Mouse (Mus musculus): Measurements from ENCODE around the gene Tada3.

Tada3 gene

DNA sequence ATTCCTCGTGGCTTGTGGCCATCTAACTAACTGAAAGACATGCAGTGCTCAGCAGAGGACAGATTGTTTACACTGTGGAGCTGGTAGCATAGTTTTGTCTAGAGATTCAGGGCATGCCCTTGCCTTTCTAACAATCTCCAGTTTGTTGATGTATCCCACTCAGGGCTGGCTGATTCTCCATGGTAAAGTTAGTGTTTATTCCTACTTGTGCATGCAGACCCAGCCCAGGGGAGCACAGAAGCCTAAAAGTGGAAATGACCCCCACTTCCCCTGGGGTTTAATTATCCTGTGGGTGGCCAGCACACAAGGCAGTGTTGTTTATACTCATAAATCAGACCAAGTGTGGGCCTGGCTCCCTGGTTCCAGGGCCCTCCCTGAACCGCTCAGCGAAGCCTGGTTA is 8.3 kb upstream of the Tada3 start:
- DNase-seq (ENCODE audit: low read depth, low spot score): no peak

DNA sequence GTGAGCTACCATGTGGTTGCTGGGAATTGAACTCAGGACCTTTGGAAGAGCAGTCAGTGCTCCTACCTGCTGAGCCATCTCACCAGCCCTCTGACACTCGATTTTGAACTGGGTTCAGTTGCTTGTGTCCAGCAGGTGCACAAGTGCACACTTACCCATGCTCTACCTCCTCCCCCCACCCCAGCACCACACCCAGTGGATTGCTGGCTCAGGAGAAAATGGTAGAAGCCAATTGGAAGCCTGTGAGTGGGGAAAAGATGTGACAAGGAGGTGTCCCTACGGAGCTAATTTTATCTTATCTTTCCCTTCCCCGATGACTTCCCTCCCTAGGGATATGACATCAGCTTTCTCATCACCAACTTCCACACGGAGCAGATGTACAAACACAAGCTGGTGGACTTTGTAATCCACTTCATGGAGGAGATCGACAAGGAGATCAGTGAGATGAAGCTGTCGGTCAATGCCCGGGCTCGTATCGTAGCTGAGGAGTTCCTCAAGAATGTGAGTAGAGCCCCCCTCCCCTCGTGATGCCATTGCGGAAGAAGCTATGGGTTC is 7.6 kb upstream of the Tada3 start:
- DNase-seq (ENCODE audit: low read depth, low spot score): no peak

DNA sequence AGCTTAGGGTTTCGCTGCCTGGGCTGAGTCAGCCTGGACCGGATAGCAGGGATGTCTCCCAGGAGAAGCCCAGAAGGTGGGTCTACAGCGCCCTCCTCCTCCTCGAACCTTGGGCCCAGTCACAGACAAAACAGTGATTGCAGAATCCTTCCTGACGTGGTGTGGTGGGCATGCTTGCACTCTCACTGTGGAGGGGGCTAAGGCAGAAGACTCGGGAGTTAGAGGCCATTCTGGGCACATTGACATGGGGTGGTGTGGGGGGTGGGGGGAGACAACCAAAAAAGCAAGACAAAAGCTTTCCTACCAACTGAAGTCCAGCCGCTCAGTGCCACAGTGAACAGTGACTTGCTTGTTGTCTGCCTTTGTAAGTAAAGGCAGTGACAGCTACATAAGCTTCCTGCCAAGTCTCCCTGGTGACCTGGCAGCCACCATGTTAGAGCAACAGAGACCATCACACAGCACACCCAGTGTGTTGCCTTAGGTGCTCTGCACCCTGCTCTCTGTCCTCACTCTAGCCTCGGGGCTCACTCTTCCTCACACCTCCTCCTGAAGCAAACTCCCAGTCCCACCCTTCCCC is 6.8 kb upstream of the Tada3 start:
- no peak for DNase-seq (ENCODE audit: low read depth, low spot score)

DNA sequence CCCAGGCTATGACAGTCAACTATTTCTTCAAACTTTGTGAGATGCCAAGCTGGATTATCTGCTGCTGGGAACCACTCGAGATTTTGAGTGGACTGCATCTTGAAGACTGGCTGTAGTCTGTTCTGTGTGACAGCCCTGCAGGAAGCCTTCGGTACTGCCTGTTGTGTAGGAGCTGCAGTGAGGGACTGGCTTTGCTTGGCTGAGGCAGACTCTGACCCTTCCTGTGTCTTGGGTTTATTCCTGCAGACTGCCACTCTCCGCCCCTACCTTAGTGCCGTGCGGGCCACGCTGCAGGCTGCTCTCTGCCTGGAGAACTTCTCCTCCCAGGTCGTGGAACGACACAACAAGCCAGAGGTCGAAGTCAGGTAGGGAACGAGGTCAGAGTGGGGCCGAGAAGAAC is 2.8 kb upstream of the Tada3 start:
- no peak for DNase-seq (ENCODE audit: low read depth, low spot score)

DNA sequence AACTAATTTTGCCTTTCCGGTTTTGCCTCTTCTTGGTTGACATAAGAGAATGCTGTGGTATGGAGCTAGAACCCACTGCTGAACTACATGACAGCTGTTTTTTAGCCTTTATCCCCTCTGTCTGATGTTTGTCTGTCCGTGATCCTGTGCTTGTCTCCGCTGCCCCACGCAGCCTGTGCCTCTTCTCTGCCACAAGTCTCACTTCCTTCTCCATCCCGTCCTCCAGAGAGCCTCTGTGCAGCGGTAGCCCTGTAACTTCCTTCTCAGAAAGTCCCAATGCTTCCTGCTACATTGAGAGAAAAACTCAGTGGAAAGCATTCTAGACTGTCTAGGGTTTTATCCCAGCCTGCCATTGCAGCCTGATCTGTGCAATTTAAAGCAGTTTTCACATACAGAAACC is 1.6 kb upstream of the Tada3 start:
- DNase-seq (ENCODE audit: low read depth, low spot score): no peak

DNA sequence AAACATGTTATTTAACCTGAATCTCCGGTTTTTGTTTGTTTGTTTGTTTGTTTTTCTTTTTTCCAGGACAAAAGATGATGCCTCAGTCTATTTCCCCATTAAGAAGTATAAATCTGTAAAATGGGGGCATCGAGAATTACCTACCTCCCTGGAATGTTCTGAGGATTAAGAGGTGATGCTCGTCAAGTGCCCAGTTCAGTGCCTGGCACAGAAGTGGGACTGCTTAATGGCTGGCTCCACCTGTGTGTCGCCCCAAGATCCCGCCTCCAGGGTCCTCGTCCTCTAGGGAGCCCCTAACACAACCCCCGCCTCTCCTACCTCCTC is 549 bp downstream of the Tada3 start:
- no peak for DNase-seq (ENCODE audit: low read depth, low spot score)

DNA sequence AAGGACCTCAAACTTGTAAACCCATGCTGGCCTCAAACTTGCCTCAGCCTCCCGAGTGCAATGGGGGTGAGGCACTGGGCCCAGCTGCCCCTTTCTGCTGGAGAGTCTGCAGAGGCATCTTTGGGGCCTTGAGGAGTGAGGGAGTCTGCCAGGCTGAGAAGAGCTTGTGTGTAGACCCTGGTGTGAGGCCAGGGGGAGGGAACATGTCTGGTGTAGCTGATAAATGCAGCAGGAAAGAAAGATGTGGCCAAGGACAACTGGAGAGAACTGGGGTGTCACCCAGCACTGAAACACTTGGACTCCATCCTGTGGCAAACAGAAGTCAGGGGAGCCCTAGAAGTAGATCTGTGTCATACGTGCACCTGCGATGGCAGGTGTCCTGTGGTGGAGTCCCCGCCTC is 4.2 kb downstream of the Tada3 start:
- DNase-seq (ENCODE audit: low read depth, low spot score): no peak

DNA sequence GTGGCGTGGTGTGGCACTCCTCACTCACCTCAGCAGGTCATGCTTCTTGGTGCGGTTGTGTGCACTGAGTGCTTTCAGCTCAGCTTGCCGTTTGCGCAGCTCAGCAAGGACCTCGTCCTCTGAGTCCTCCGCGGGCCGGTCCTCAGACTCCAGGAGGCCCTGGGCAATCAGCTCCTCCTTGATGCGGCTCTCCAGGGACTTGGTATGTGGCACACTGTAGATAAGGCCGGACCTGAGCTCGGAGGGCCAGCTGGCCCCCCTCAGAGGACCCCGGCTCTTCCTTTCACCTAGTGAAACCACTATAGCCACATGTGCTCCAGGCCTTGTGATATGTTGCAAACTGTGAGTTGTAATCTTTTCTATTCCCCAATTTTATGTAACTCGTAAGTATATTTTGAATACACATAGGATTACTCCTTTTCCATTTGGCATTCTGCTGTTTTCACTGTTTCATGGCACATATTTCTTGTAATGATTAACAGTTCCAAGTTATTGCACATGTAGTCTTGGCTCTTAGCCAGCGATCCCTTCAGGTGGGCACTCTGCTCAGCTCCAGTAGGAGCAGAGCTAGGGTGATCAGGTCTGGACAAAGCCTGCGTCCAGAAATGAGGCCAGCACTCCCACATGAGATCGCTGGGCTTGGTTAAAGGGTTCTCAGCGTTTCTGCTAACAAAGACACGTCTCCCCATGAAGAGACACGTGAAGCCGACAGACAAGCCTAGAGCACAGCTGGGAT is 7.3 kb downstream of the Tada3 start:
- no peak for DNase-seq (ENCODE audit: low read depth, low spot score)

DNA sequence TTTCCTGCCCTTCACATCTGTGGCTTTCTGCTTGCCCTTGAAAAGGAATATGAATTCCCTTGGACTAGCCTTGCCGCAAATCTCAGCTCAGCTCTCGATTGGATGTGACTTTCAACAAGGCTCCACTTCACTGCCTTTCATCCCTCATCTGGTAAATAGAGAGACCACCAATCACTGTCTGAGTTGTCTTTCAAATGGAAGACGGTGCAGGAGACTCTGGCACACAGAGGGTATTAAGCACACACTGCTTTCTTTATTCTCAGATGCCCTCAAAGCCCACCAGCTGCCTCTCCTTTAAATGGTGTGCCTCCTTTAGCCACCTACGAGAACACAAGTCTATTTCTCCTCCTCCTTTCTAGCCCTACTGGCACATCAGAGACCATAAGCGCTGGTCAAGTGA is 9.1 kb downstream of the Tada3 start:
- DNase-seq (ENCODE audit: low read depth, low spot score): no peak

DNA sequence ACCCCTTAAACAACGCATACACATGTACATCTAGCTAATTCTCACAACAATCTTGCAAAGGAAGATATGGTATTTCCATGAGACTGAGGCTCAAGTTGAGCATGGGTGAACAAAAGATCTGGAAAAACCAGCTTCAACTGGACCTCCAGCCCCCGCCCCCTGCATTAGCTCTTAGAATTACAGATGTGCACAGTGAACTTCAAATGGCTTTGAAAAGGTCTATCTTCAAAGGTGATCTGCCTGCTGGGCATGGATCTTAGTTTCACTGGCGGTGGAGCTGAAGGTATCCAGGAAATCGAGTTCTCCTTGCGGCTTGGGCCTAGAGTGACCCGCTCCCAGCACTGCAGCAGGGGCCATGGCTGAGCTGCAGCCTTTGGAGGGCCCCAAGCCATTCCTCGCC is 9.6 kb downstream of the Tada3 start:
- no peak for DNase-seq (ENCODE audit: low read depth, low spot score)

DNA sequence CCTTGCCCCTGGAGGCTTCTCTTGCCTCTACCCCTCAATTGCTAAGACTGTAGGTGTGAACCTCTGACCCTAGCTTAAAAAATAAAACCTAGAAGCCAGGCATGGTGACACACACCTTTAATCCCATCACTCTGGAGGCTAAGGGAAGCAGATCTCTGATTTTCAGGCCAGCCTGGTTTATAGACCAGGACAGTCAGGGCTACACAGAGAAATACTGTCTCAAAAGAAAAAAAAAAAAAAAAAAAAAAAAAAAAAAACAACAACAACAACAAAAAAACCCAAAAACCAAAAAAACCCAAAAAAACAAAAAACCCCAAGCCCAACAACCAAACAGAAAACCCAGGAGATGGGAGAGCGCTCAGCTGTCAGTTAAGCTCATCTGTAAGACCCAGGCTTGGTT is 10.1 kb downstream of the Tada3 start:
- no peak for DNase-seq (ENCODE audit: low read depth, low spot score)

DNA sequence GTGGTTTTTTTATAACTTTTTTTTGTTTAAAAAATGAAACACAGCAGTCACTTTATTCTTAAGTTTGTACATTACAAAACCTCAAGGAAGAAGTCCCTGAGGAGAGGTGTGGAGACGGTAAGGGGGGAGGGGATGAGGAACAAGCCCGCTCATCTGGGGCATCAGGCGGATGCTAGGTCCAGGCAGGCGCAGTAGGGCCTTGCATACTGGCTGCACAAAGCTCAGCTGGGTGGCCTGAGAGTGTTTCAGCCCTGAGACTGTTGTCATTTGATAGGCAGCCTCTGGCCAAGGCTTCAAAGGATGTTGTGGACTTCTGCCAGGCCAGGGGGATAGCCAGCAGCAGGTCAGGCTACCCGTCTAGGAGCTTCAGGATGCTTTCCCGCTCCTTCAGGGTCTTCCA is 11.0 kb downstream of the Tada3 start:
- no peak for DNase-seq (ENCODE audit: low read depth, low spot score)

DNA sequence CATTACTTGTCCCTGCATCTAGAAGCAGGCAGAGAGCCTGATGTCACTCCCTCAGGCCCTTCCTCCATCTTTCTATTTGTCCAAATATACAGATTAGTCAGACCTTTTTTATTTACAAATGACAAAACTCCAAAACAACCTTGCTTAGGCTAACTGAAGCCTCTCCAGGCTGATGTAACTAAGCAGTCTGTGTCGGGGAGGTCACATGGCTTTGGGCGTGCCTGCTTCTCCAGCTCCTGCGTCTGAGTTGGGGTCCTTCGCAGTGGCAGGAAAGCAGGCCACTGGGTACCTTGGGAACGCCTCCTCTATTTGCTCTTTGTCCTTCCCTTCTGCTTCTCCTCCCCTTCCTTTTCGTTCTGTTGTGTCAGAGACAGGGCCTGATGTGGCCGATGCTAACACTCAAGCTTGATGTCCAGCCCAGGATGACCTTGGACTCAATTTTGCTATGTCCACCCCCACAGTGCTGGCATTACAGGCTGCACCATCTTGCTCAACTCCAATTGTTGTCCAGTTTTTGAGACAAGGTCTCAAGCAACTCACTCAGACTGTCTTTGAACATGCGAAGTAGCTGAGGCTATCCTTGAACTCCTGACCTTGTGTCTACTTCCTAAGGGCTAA is 13.1 kb downstream of the Tada3 start:
- no peak for DNase-seq (ENCODE audit: low read depth, low spot score)

DNA sequence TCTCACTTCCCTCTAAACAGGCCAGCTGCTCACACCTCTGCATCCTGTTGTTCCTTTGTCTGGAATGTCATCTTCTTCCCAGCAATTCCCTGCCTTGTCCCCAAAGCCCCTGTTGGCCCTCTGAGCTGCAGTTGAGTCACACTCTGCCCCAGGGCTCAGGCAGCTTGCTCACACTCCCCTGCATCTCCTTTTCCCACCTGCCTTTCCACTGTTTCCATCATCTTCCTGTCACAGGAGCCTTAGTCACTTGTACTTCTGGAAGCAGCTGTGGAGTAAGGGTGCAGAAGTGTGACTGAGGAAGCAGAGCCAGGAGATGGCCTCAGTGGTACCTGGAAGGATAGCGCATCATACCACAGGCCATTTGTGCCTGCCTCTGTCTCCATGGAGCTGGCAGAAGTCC is 15.4 kb downstream of the Tada3 start:
- DNase-seq (ENCODE audit: low read depth, low spot score): no peak

DNA sequence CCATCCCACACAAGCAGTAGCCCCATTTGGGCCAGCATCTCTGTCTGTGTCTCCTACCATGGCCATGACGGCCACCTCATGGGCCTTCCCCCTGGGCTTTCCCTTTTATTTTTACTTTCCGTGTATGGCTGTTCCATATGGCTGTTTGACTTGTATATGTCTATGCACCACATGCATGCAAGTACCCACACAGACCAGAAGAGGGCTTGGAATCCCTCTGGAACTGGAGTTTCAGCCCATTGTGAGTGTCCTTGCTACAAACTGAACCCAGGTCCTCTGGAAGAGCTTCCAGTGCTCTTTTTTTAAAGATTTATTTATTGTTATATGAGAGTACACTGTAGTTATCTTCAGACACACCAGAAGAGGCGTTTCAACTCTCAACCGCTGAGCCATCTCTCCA is 16.2 kb downstream of the Tada3 start:
- no peak for DNase-seq (ENCODE audit: low read depth, low spot score)

DNA sequence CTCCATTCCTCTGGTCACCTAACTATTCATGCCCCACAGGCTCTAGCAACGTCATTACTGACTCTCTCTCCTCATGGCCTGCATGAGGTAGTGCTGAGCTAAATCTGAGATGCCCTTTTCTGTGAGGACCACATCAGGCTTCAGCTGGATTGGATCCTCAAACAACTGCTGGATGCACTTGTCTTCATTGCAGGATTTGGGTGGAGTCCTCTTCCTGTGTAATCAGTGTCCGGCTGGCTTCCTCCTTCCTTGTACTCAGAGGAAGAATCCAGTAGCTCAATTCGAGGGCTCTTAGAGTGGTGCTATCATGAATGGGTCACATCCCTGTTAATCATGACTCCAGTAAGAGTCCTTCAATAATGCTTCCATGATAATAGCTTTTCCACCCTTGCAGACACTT is 24.0 kb downstream of the Tada3 start:
- DNase-seq (ENCODE audit: low read depth, low spot score): no peak

DNA sequence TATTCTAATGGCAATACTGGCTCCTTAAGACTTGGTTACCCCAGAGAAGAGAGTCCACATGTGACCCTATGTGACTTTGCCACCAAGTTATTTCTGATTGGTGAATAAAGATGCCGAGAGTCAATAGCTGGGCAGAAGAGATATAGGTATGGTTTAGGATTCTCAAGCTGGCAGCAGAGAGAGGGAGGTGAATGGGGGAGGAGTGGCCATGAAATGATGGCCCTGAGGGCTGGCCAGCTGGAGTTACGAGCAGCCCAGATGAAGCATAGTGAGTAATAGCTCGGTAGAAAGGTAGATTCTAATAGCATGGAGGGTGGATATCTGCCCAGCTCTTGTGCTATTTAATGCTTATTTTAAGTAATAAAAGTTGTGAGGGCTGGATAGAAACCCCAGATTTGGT is 24.9 kb downstream of the Tada3 start:
- no peak for DNase-seq (ENCODE audit: low read depth, low spot score)

DNA sequence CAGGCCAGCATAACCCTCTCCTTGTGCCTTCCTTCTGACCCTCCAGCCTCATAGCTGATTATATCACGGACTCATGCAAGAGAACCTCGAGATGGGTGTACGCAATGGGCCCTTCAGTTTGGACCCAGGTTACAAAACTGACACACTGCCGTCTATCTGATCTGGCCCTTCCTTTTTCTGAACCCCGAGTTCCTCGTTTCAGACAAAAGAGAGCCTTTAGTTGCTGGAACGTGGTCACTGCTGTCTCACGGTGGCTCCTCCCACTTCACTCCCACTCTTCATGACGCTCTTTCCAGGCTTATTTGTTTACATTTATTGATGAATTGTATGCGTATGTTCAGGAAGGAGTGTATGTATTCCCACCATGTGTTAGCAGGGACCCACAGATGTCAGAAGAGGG is 26.0 kb downstream of the Tada3 start:
- no peak for DNase-seq (ENCODE audit: low read depth, low spot score)

DNA sequence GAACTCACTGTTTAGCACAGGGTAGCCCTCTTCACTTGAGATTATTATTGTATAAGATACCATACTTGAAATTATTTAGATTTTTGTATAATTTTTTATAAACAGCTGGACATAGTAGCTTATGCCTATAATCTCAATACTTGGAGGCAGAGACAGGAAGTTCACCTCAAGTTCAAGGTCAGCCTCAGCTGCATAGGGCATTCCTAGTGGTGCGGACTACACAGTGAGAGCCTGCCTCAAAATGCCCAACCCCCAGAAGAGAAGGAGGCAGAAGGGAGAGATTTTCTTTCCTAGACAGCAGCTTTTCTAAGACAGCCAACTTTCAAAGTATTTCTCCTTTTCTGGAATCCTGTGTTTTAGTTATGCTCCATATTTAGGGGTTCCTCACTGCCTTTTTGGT is 26.5 kb downstream of the Tada3 start:
- no peak for DNase-seq (ENCODE audit: low read depth, low spot score)

DNA sequence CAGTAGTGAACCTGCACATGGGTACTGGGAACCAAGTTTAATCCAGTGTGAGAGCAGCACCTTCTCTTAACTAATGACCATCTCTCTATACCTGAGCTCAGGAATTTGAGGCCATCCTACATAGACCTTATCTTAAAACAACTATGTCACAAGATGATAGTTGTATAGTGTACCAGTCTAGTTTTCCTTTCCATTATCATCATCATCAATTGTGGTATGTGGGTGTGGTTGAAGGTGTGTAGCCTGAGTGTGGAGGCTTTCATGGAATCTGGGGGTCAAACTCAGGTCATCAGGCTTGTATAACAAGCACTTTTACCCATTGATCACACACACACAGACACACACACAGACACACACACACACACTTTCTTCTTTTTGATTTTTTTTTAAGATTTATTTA is 27.1 kb downstream of the Tada3 start:
- no peak for DNase-seq (ENCODE audit: low read depth, low spot score)

DNA sequence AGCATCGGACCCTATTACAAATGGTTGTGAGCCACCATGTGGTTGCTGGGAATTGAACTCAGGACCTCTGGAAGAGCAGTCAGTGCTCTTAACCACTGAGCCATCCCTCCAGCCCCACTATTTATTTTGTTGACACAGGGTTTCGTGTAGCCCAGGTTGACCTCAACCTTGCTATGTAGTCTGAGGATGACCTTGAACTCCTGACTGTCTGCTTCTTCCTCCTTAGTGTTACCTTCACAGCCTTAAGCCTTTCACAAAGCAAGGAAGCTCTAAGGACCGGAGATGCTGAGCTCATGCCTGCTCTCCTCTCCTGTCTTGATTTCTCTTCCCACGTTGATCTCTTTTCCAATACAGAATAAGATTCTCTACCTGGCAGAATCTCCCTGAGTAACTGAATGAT is 30.8 kb downstream of the Tada3 start:
- no peak for DNase-seq (ENCODE audit: low read depth, low spot score)

DNA sequence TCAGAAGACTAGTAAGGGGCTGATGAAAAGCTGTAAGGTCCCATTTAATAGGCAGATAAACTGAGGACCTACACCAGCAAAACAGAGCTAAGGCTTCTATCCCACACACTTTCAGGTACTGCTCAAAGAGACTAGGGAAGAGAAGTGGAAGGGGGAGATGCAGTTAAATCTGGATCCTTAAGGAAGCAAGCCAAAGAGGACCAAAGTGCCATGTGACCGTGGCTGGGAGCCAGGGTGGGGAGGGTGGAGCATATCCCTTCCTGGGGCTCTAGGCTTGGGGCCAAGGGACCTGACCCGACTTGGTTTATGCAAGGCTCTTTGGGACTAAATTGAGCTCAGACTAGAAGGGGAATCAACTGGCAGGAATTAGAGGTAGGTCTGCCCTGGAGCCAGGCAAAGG is 33.4 kb downstream of the Tada3 start:
- no peak for DNase-seq (ENCODE audit: low read depth, low spot score)

All from retina, postnatal 7 days (tissue).